Comparison of ENCODE assay signal across 21 mouse cellular contexts in the genomic region with DNA sequence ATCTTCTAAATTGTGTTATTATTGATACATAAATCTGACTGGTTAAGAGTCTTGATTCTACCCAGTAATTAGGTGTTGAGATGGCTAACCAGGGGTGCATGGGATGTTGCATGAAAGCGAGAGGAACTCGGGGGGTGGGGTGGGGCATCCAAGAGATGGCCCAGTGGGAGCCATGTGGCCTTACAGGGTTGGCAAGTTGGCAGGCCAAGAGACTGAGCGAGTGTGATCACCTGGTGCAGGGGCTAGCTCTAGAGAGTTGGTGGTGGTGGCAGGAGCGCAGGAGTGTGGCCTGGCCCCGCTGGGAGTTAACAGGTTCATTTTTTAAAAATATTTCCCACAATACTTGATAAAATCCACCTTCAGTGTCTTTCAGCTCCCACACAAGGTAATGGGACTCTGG. TPM values are rescaled to one million over a fixed set of nuclear protein-coding genes. Genes with fewer than 3 reads are reported as not detected.
DNase-seq lines count a peak whose midpoint lies in the region; ATAC-seq lines count a peak whose summit lies in the region.
"Had no signal": no experiment of that assay in that cellular context is flagged by ENCODE, and none has a peak within 500 bp of the region (broad histone marks: within the 10 kb centered on the region; RNA-seq: fewer than 3 reads in every experiment).

No protein-coding gene starts in this region.

- no peak overlapping the region for H3K4me2 ChIP-seq in neural tube, embryonic 13.5 days
- no peak overlapping the region for H3K4me2 ChIP-seq in forebrain, embryonic 14.5 days (ENCODE audit: low read length)
- H3K4me2 ChIP-seq in neural tube, embryonic 14.5 days (ENCODE audit: low read depth, low read length): no peak overlapping the region
- H3K4me2 ChIP-seq: liver, embryonic 13.5 days had no signal

- ATAC-seq in neural tube, embryonic 13.5 days (ENCODE audit: low read depth): no peak
- ATAC-seq in forebrain, embryonic 14.5 days: peak; percentile 56
- ATAC-seq in neural tube, embryonic 14.5 days (ENCODE audit: low read depth): peak; percentile 38; the same call in 1 of the 2 replicates
- ATAC-seq: CD4-positive, CD25-positive, alpha-beta regulatory T cell, adult 4 months; intestine, postnatal 0 days had no signal

- H3K27ac ChIP-seq in neural tube, embryonic 13.5 days (replicated peaks): 0 out of 2 replicates have a peak overlapping the region, but pooled peaks have one; percentile 38
- H3K27ac ChIP-seq in forebrain, embryonic 14.5 days (ENCODE audit: low read depth, low read length): peak overlapping the region; percentile 54; the same call in 1 of the 2 replicates
- peak overlapping the region; percentile 31 for H3K27ac ChIP-seq in limb, embryonic 10.5 days
- no peak overlapping the region for H3K27ac ChIP-seq in neural tube, embryonic 14.5 days (ENCODE audit: low read depth, low read length)
- H3K27ac ChIP-seq: liver, embryonic 13.5 days had no signal

- DNase-seq in neural tube, embryonic 10.5 days (ENCODE audit: extremely low spot score, low spot score): no peak
- DNase-seq in forebrain, embryonic 14.5 days (ENCODE audit: low spot score): no peak
- no peak for DNase-seq in limb, embryonic 10.5 days (ENCODE audit: low spot score)
- DNase-seq in embryo, embryonic 9.5 days (ENCODE audit: extremely low spot score): no peak
- no peak for DNase-seq in gastrocnemius, adult 8-10 months (ENCODE audit: low spot score in 2 of 2)
- DNase-seq in layer of hippocampus, postnatal 25 days (ENCODE audit: extremely low spot score in 1 of 2, low spot score in 1 of 2): no peak
- DNase-seq: adrenal gland, adult 8-10 months; cerebellum, adult 8-10 months; gastrocnemius, postnatal 10 days; kidney, postnatal 25 days; layer of hippocampus, postnatal 36 days; left cerebral cortex, postnatal 4 days; liver, embryonic 13.5 days; lung, postnatal 14 days; thymus, postnatal 36 days had no signal

- H3K36me3 ChIP-seq in neural tube, embryonic 13.5 days: peaks cover 28% of the 10 kb centered on the region
- H3K36me3 ChIP-seq in forebrain, embryonic 14.5 days (ENCODE audit: control insufficient read depth, insufficient read depth, low read length): peaks cover 6% of the 10 kb centered on the region; the same call in 1 of the 2 replicates
- peaks cover 52% of the 10 kb centered on the region for H3K36me3 ChIP-seq in limb, embryonic 10.5 days
- no peaks in the 10 kb centered on the region for H3K36me3 ChIP-seq in neural tube, embryonic 14.5 days (ENCODE audit: control insufficient read depth, insufficient read depth, low read length)

- no peaks in the 10 kb centered on the region for H3K27me3 ChIP-seq in neural tube, embryonic 13.5 days
- no peaks in the 10 kb centered on the region for H3K27me3 ChIP-seq in forebrain, embryonic 14.5 days (replicated peaks; ENCODE audit: control insufficient read depth, insufficient read depth, low read length)
- H3K27me3 ChIP-seq in limb, embryonic 10.5 days (ENCODE audit: low read depth, poor library complexity, severe bottlenecking): no peaks in the 10 kb centered on the region
- no peaks in the 10 kb centered on the region for H3K27me3 ChIP-seq in neural tube, embryonic 14.5 days (ENCODE audit: control insufficient read depth, insufficient read depth, low read length)
- H3K27me3 ChIP-seq: liver, embryonic 13.5 days had no signal

- no peaks in the 10 kb centered on the region for H3K4me1 ChIP-seq in neural tube, embryonic 13.5 days (replicated peaks)
- H3K4me1 ChIP-seq in forebrain, embryonic 14.5 days (ENCODE audit: control insufficient read depth, insufficient read depth, low read length): no peaks in the 10 kb centered on the region
- H3K4me1 ChIP-seq in limb, embryonic 10.5 days: peaks cover 5% of the 10 kb centered on the region; the same call in 1 of the 2 replicates
- no peaks in the 10 kb centered on the region for H3K4me1 ChIP-seq in neural tube, embryonic 14.5 days (ENCODE audit: control insufficient read depth, insufficient read depth, low read length)
- H3K4me1 ChIP-seq: liver, embryonic 13.5 days had no signal

- no peaks in the 10 kb centered on the region for H3K9me3 ChIP-seq in neural tube, embryonic 13.5 days
- no peaks in the 10 kb centered on the region for H3K9me3 ChIP-seq in forebrain, embryonic 14.5 days (replicated peaks; ENCODE audit: control insufficient read depth, low read length)
- H3K9me3 ChIP-seq in limb, embryonic 10.5 days (replicated peaks): no peaks in the 10 kb centered on the region
- H3K9me3 ChIP-seq in neural tube, embryonic 14.5 days (ENCODE audit: control insufficient read depth, low read length): no peaks in the 10 kb centered on the region
- H3K9me3 ChIP-seq: liver, embryonic 13.5 days had no signal

- WGBS in neural tube, embryonic 13.5 days: 88% methylated on average over 5 of the region's 5 CpGs
- 83% methylated on average over 5 of the region's 5 CpGs for WGBS in forebrain, embryonic 14.5 days
- WGBS in limb, embryonic 10.5 days: 87% methylated on average over 5 of the region's 5 CpGs
- WGBS in neural tube, embryonic 14.5 days: 92% methylated on average over 5 of the region's 5 CpGs

- H3K4me3 ChIP-seq in neural tube, embryonic 13.5 days: no peak overlapping the region
- H3K4me3 ChIP-seq in forebrain, embryonic 14.5 days (ENCODE audit: low read depth, low read length): no peak overlapping the region
- H3K4me3 ChIP-seq in limb, embryonic 10.5 days: no peak overlapping the region
- H3K4me3 ChIP-seq in neural tube, embryonic 14.5 days (ENCODE audit: low read depth, low read length): no peak overlapping the region
- H3K4me3 ChIP-seq: liver, embryonic 13.5 days had no signal

- no peak overlapping the region for H3K9ac ChIP-seq in neural tube, embryonic 13.5 days
- no peak overlapping the region for H3K9ac ChIP-seq in forebrain, embryonic 14.5 days (ENCODE audit: low read length)
- H3K9ac ChIP-seq in neural tube, embryonic 14.5 days (replicated peaks; ENCODE audit: low read depth, low read length): no peak overlapping the region
- H3K9ac ChIP-seq: liver, embryonic 13.5 days had no signal

RNA-seq across cellular contexts. Expression of a gene that starts 12.4 kb away (rescaled TPM):
- polyA plus RNA-seq in neural tube, embryonic 13.5 days (2015; fragmentation: Nextera tagmentation; extraction: Ambion mirVana): 1.9 and 2.5 TPM in 2 replicates
- 1.5 and 2.2 TPM in 2 replicates for polyA plus RNA-seq in forebrain, embryonic 14.5 days (2014; fragmentation: Nextera tagmentation; extraction: Ambion mirVana)
- 2.0 and 2.3 TPM in 2 replicates for polyA plus RNA-seq in limb, embryonic 10.5 days (2016; fragmentation: Nextera tagmentation; extraction: Ambion mirVana)
- 1.6 and 2.0 TPM in 2 replicates for polyA plus RNA-seq in neural tube, embryonic 14.5 days (2014; fragmentation: Nextera tagmentation; extraction: Ambion mirVana)
- total RNA-seq in gastrocnemius, adult 8-10 months (2022): under 1 TPM in 1 of 4 experiments, not detected in 3; 0.92 TPM
- total RNA-seq in layer of hippocampus, postnatal 25 days (2021): 1 to 10 TPM; 2.3 to 2.5 TPM

RNA-seq across cellular contexts. Expression of a gene that starts 17.8 kb away (rescaled TPM):
- 410 and 432 TPM in 2 replicates for polyA plus RNA-seq in neural tube, embryonic 13.5 days (2015; fragmentation: Nextera tagmentation; extraction: Ambion mirVana)
- 462 and 494 TPM in 2 replicates for polyA plus RNA-seq in forebrain, embryonic 14.5 days (2014; fragmentation: Nextera tagmentation; extraction: Ambion mirVana)
- 538 and 581 TPM in 2 replicates for polyA plus RNA-seq in limb, embryonic 10.5 days (2016; fragmentation: Nextera tagmentation; extraction: Ambion mirVana)
- polyA plus RNA-seq in neural tube, embryonic 14.5 days (2014; fragmentation: Nextera tagmentation; extraction: Ambion mirVana): 375 and 416 TPM in 2 replicates
- 100 to 1,000 TPM; 172 to 195 (median 176) TPM for total RNA-seq in gastrocnemius, adult 8-10 months (2022)
- 100 to 1,000 TPM; 188 to 223 TPM for total RNA-seq in layer of hippocampus, postnatal 25 days (2021)

RNA-seq across cellular contexts. Expression of a gene that starts 18.5 kb away (rescaled TPM):
- 134 and 144 TPM in 2 replicates for polyA plus RNA-seq in neural tube, embryonic 13.5 days (2015; fragmentation: Nextera tagmentation; extraction: Ambion mirVana)
- polyA plus RNA-seq in forebrain, embryonic 14.5 days (2014; fragmentation: Nextera tagmentation; extraction: Ambion mirVana): 113 and 128 TPM in 2 replicates
- 200 and 227 TPM in 2 replicates for polyA plus RNA-seq in limb, embryonic 10.5 days (2016; fragmentation: Nextera tagmentation; extraction: Ambion mirVana)
- polyA plus RNA-seq in neural tube, embryonic 14.5 days (2014; fragmentation: Nextera tagmentation; extraction: Ambion mirVana): 128 and 133 TPM in 2 replicates
- total RNA-seq in gastrocnemius, adult 8-10 months (2022): 100 to 1,000 TPM; 109 to 116 (median 111) TPM
- total RNA-seq in layer of hippocampus, postnatal 25 days (2021): 10 to 100 TPM; 58.6 to 66.1 TPM

RNA-seq across cellular contexts. Expression of a gene that starts 21.8 kb away (rescaled TPM):
- polyA plus RNA-seq in neural tube, embryonic 13.5 days (2015; fragmentation: Nextera tagmentation; extraction: Ambion mirVana): not detected in 2 replicates
- polyA plus RNA-seq in forebrain, embryonic 14.5 days (2014; fragmentation: Nextera tagmentation; extraction: Ambion mirVana): not detected in 2 replicates
- polyA plus RNA-seq in limb, embryonic 10.5 days (2016; fragmentation: Nextera tagmentation; extraction: Ambion mirVana): 0.09 TPM in 1 of 2 replicates, not detected in the other
- polyA plus RNA-seq in neural tube, embryonic 14.5 days (2014; fragmentation: Nextera tagmentation; extraction: Ambion mirVana): not detected in 2 replicates
- 1 to 10 TPM; 3.9 to 5.2 (median 4.9) TPM for total RNA-seq in gastrocnemius, adult 8-10 months (2022)
- under 1 TPM in 1 of 2 experiments, not detected in 1; 0.12 TPM for total RNA-seq in layer of hippocampus, postnatal 25 days (2021)
- total RNA-seq: layer of hippocampus, postnatal 36 days; left cerebral cortex, postnatal 4 days; MEL; neutrophil, adult 5-6 weeks had no signal
- polyA plus RNA-seq: CD4-positive, CD25-positive, alpha-beta regulatory T cell, adult 4 months; intestine, postnatal 0 days; liver, embryonic 13.5 days had no signal

RNA-seq across cellular contexts. Expression of a gene that starts 29.7 kb away (rescaled TPM):
- polyA plus RNA-seq in neural tube, embryonic 13.5 days (2015; fragmentation: Nextera tagmentation; extraction: Ambion mirVana): 0.14 TPM in 1 of 2 replicates, not detected in the other
- 0.43 TPM in 1 of 2 replicates, not detected in the other for polyA plus RNA-seq in forebrain, embryonic 14.5 days (2014; fragmentation: Nextera tagmentation; extraction: Ambion mirVana)
- 0.73 and 0.93 TPM in 2 replicates for polyA plus RNA-seq in limb, embryonic 10.5 days (2016; fragmentation: Nextera tagmentation; extraction: Ambion mirVana)
- polyA plus RNA-seq in neural tube, embryonic 14.5 days (2014; fragmentation: Nextera tagmentation; extraction: Ambion mirVana): 0.28 and 0.66 TPM in 2 replicates
- total RNA-seq in gastrocnemius, adult 8-10 months (2022): under 1 TPM; 0.22 to 0.35 (median 0.28) TPM
- total RNA-seq in layer of hippocampus, postnatal 25 days (2021): 10 to 100 TPM; 49.6 to 62.9 TPM
- total RNA-seq: MEL; neutrophil, adult 5-6 weeks had no signal
- polyA plus RNA-seq: liver, embryonic 13.5 days had no signal
